Mouse (Mus musculus): ENCODE measurements around the gene Taf1b. TPM values are rescaled to one million over a fixed set of nuclear protein-coding genes. Genes with fewer than 3 reads are reported as not detected.
"Not testable (repeated sequence)": the region's sequence is repeated elsewhere in the genome, so short reads cannot be mapped to it uniquely, and the experiment has no call there.

Gene Taf1b
- total and polyA plus RNA-seq, 3 experiments = 26.4 to 28.1 TPM; not detected in 1

DNA sequence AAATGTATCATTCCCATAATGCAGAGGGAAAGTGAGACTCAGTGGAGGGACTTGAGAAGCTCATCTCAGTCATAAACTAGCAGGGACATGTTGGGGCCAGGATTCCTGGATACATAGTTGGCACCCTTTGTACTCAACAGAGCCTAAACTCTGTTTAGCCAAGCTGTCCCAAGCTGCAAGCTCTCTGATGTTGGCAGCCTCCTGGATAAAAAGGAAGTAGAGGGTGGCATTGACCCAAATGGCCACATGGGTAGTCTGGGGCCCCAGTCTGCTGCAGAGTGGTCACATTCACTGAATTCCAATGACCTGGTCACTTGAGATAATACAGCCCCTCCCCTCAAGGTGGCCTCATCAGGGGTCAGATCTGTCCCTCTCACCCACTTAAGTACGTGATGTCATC is 11.3 kb upstream of the Taf1b start:
- Histone ChIP-seq H3K9ac (ENCODE audit: control insufficient read depth, low read depth, low read length, poor library complexity, severe bottlenecking) (no peak overlapping the region), H3K9me3 (replicated peaks; ENCODE audit: insufficient read depth, low read length) (no peaks in the 10 kb centered on the region), H3K4me3 (ENCODE audit: control insufficient read depth in 1 of 2, insufficient read depth in 1 of 2, low read depth in 2 of 2, low read length in 2 of 2) (no peak overlapping the region), H3K27me3 (ENCODE audit: control insufficient read depth in 1 of 2, insufficient read depth in 2 of 2, low read length in 2 of 2) (no peaks in the 10 kb centered on the region; a peak in 1 of 4 replicates), H3K36me3 (ENCODE audit: control insufficient read depth in 1 of 2, insufficient read depth in 2 of 2, low read length in 2 of 2) (no peaks in the 10 kb centered on the region), H3K79me2 (ENCODE audit: control insufficient read depth, insufficient read depth, low read length, poor library complexity) (no peaks in the 10 kb centered on the region), H3K4me1 (ENCODE audit: control insufficient read depth in 1 of 2, insufficient read depth in 2 of 2, low read length in 2 of 2) (no peaks in the 10 kb centered on the region), H3K27ac (ENCODE audit: control insufficient read depth, low read depth, low read length) (no peak overlapping the region)
- TF ChIP-seq RCOR1 (IDR thresholded peaks at IDR 0.05; ENCODE audit: low read depth, low read length) (no peak), JUND (IDR thresholded peaks at IDR 0.05; ENCODE audit: low read depth, low read length) (no peak), RAD21 (IDR thresholded peaks at IDR 0.05; ENCODE audit: low read depth, low read length) (no peak), TBP (IDR thresholded peaks at IDR 0.05; ENCODE audit: low read depth, low read length) (no peak), GATA1 (IDR thresholded peaks at IDR 0.05; ENCODE audit: low read depth, low read length) (no peak), ETS1 (IDR thresholded peaks at IDR 0.05; ENCODE audit: low read depth, low read length) (no peak), CHD2 (IDR thresholded peaks at IDR 0.05; ENCODE audit: low read length) (no peak), SIN3A (IDR thresholded peaks at IDR 0.05; ENCODE audit: low read length) (no peak)
- DNase-seq (ENCODE audit: low read depth, low spot score) = no peak

DNA sequence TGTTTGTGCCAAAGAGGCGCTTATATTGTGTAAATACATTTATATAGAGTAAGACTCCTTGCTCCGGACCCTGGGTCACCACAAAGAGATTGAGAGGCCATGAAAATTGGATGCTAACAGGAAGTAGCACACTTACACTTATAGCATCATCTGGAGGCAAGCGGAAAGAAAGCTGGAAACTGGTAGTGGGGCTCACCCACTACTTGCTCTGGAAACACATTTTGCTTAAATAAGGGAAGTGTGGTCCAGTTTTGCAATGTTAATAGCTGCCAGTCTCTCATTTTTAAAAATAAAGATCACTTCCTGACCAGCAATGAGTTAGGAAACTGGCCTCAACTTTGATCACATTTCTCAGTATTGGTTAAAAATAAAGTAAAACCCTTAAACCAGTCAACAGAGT is 5.7 kb upstream of the Taf1b start:
- H3K4me1 ChIP-seq (ENCODE audit: control insufficient read depth in 1 of 2, insufficient read depth in 2 of 2, low read length in 2 of 2); H3K27me3 ChIP-seq (ENCODE audit: control insufficient read depth in 1 of 2, insufficient read depth in 2 of 2, low read length in 2 of 2); DNase-seq (ENCODE audit: low read depth, low spot score); H3K36me3 ChIP-seq (ENCODE audit: control insufficient read depth in 1 of 2, insufficient read depth in 2 of 2, low read length in 2 of 2); H3K79me2 ChIP-seq (ENCODE audit: control insufficient read depth, insufficient read depth, low read length, poor library complexity); H3K9ac ChIP-seq (ENCODE audit: control insufficient read depth, low read depth, low read length, poor library complexity, severe bottlenecking); H3K9me3 ChIP-seq (replicated peaks; ENCODE audit: insufficient read depth, low read length); H3K27ac ChIP-seq (ENCODE audit: control insufficient read depth, low read depth, low read length): not testable (repeated sequence)
- H3K4me3 ChIP-seq (ENCODE audit: control insufficient read depth in 1 of 2, insufficient read depth in 1 of 2, low read depth in 2 of 2, low read length in 2 of 2) = peak overlapping the region in 1 of 2 experiments; percentile 87; a peak in 2 of 4 replicates

DNA sequence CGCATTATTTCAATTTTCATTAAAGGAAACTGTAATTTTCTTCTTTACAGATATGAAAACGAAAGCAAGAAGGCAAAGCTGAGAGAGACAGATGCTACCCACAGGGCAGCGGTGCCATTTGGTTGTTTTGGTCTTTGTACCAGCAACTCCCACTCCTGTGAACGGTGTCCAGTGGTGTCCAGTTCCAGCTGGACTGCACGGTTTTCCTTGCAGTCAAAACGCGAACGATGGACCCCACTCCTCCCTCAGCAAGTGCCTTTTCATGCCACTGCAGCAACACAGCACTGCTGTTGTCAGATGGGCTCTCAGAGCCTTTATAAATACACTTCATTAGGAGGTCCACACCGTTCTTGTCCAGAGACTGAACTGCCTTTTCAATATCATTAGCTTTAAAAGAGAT is 5.1 kb upstream of the Taf1b start:
- Histone ChIP-seq H3K36me3 (ENCODE audit: control insufficient read depth in 1 of 2, insufficient read depth in 2 of 2, low read length in 2 of 2) (peaks cover 0 to 2% of the 10 kb centered on the region in 2 experiments; a peak in 2 of 4 replicates), H3K9me3 (replicated peaks; ENCODE audit: insufficient read depth, low read length) (no peaks in the 10 kb centered on the region), H3K4me1 (ENCODE audit: control insufficient read depth in 1 of 2, insufficient read depth in 2 of 2, low read length in 2 of 2) (peaks cover 0 to 2% of the 10 kb centered on the region in 2 experiments; a peak in 1 of 4 replicates), H3K4me3 (ENCODE audit: control insufficient read depth in 1 of 2, insufficient read depth in 1 of 2, low read depth in 2 of 2, low read length in 2 of 2) (peak overlapping the region; percentile 69 to 87), H3K27me3 (ENCODE audit: control insufficient read depth in 1 of 2, insufficient read depth in 2 of 2, low read length in 2 of 2) (no peaks in the 10 kb centered on the region; a peak in 1 of 4 replicates), H3K79me2 (ENCODE audit: control insufficient read depth, insufficient read depth, low read length, poor library complexity) (no peaks in the 10 kb centered on the region), H3K9ac (ENCODE audit: control insufficient read depth, low read depth, low read length, poor library complexity, severe bottlenecking) (peak overlapping the region; percentile 67), H3K27ac (ENCODE audit: control insufficient read depth, low read depth, low read length) (no peak overlapping the region; the same call in 1 of the 2 replicates)
- TF ChIP-seq SIN3A (IDR thresholded peaks at IDR 0.05; ENCODE audit: low read length) = no peak
- peak; percentile 38 for DNase-seq (ENCODE audit: low read depth, low spot score)

DNA sequence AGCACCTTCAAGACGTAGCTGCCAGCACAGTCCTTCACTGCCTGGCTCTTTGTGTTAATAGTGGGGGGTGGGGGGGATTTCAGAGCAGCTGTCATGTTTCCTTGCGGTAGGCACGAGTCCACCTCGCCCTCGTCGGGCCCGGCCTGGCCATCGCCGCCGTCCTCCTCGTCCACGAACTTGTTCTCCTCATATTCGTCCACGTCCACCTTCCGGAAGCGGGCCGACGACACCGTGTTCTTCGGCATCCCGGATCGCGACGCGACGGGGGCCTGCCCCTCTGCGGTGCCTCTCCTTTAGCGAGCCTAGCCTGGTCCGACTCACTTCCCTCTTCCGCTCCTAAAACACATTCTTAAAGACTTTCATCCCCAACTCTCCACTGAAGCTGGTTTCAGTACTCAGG is 4.7 kb upstream of the Taf1b start:
- no peak for TF ChIP-seq USF2 (IDR thresholded peaks at IDR 0.05; ENCODE audit: borderline replicate concordance in 1 of 2, insufficient read depth in 1 of 2, low read depth in 1 of 2, low read length in 2 of 2)
- TF ChIP-seq UBTF (IDR thresholded peaks at IDR 0.05; ENCODE audit: borderline replicate concordance, insufficient read depth, low read depth, low read length) = no peak
- Histone ChIP-seq H3K79me2 (ENCODE audit: control insufficient read depth, insufficient read depth, low read length, poor library complexity) (no peaks in the 10 kb centered on the region), H3K27me3 (ENCODE audit: control insufficient read depth in 1 of 2, insufficient read depth in 2 of 2, low read length in 2 of 2) (no peaks in the 10 kb centered on the region; a peak in 1 of 4 replicates), H3K4me1 (ENCODE audit: control insufficient read depth in 1 of 2, insufficient read depth in 2 of 2, low read length in 2 of 2) (peaks cover 0 to 2% of the 10 kb centered on the region in 2 experiments; a peak in 1 of 4 replicates), H3K36me3 (ENCODE audit: control insufficient read depth in 1 of 2, insufficient read depth in 2 of 2, low read length in 2 of 2) (peaks cover 0 to 2% of the 10 kb centered on the region in 2 experiments; a peak in 2 of 4 replicates), H3K9me3 (replicated peaks; ENCODE audit: insufficient read depth, low read length) (no peaks in the 10 kb centered on the region), H3K4me3 (ENCODE audit: control insufficient read depth in 1 of 2, insufficient read depth in 1 of 2, low read depth in 2 of 2, low read length in 2 of 2) (peak overlapping the region; percentile 69 to 87), H3K9ac (ENCODE audit: control insufficient read depth, low read depth, low read length, poor library complexity, severe bottlenecking) (peak overlapping the region; percentile 67), H3K27ac (ENCODE audit: control insufficient read depth, low read depth, low read length) (peak overlapping the region; percentile 22; the same call in 1 of the 2 replicates)
- DNase-seq (ENCODE audit: low read depth, low spot score) = peak; percentile 48

DNA sequence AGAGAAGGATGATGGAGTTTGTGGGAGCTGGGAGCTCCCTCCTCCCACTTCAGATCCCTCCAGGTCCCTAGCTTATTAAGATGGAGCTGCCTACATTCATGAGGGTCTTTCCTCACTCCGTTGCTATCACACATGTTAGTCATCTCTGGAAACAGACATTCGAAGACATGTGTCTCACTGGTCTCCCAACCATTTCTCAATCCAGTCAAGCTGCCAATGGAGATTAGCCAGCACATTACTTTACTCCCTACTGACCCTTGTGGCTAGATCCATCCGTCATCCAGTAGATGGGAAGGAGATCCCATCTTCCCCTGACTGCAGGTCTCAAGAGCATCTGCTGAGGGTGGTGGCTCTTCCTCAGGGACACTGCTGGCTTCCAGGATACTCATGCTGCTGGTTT is 3.4 kb upstream of the Taf1b start:
- H3K4me1 ChIP-seq (ENCODE audit: control insufficient read depth in 1 of 2, insufficient read depth in 2 of 2, low read length in 2 of 2); H3K4me3 ChIP-seq (ENCODE audit: control insufficient read depth in 1 of 2, insufficient read depth in 1 of 2, low read depth in 2 of 2, low read length in 2 of 2); H3K9ac ChIP-seq (ENCODE audit: control insufficient read depth, low read depth, low read length, poor library complexity, severe bottlenecking); DNase-seq (ENCODE audit: low read depth, low spot score); H3K27ac ChIP-seq (ENCODE audit: control insufficient read depth, low read depth, low read length); H3K9me3 ChIP-seq (replicated peaks; ENCODE audit: insufficient read depth, low read length); H3K36me3 ChIP-seq (ENCODE audit: control insufficient read depth in 1 of 2, insufficient read depth in 2 of 2, low read length in 2 of 2); H3K27me3 ChIP-seq (ENCODE audit: control insufficient read depth in 1 of 2, insufficient read depth in 2 of 2, low read length in 2 of 2); H3K79me2 ChIP-seq (ENCODE audit: control insufficient read depth, insufficient read depth, low read length, poor library complexity): not testable (repeated sequence)
